Comparison of ENCODE assay signal across 26 mouse cellular contexts in genomic region chr14:28069826-28070225, GRCm38 (mm10).
"Had no signal": no experiment of that assay in that cellular context is flagged by ENCODE, and none has a peak within 500 bp of the region (broad histone marks: within the 10 kb centered on the region; RNA-seq: fewer than 3 reads in every experiment).

No protein-coding gene starts in this region.

- H3K4me1 ChIP-seq: heart, embryonic 10.5 days; heart, embryonic 12.5 days; intestine, embryonic 15.5 days; kidney, embryonic 15.5 days; limb, embryonic 15.5 days; liver, embryonic 13.5 days; liver, embryonic 15.5 days had no signal

- H3K9ac ChIP-seq: heart, embryonic 12.5 days; hindbrain, embryonic 12.5 days; hindbrain, embryonic 14.5 days; intestine, embryonic 15.5 days; kidney, embryonic 15.5 days; limb, embryonic 15.5 days; liver, embryonic 13.5 days; liver, embryonic 15.5 days had no signal

- H3K27ac ChIP-seq: gastrocnemius, adult 2 months; heart, embryonic 10.5 days; hindbrain, embryonic 10.5 days; hindbrain, embryonic 12.5 days; hindbrain, embryonic 14.5 days; intestine, embryonic 15.5 days; kidney, embryonic 15.5 days; kidney, postnatal 0 days; left cerebral cortex, adult 2 months; limb, embryonic 15.5 days; liver, embryonic 13.5 days; liver, embryonic 15.5 days had no signal

- DNase-seq: gastrocnemius, adult 2 months; gastrocnemius, postnatal 10 days; gastrocnemius, postnatal 25 days; heart, adult 18-20 months; heart, postnatal 10 days; heart, postnatal 4 days; kidney, adult 18-20 months; kidney, adult 8-10 months; kidney, postnatal 14 days; kidney, postnatal 36 days; layer of hippocampus, adult 9-11 months; liver, embryonic 13.5 days had no signal

- ATAC-seq: hindbrain, embryonic 16.5 days; inflammation-experienced regulatory T-cells, adult 6 months; intestine, embryonic 15.5 days; intestine, postnatal 0 days had no signal

- H3K4me2 ChIP-seq: heart, embryonic 12.5 days; hindbrain, embryonic 12.5 days; hindbrain, embryonic 14.5 days; intestine, embryonic 15.5 days; kidney, embryonic 15.5 days; limb, embryonic 15.5 days; liver, embryonic 13.5 days; liver, embryonic 15.5 days had no signal

- H3K4me3 ChIP-seq: gastrocnemius, adult 2 months; heart, embryonic 10.5 days; heart, embryonic 12.5 days; hindbrain, embryonic 10.5 days; hindbrain, embryonic 12.5 days; intestine, embryonic 15.5 days; kidney, embryonic 15.5 days; left cerebral cortex, adult 2 months; limb, embryonic 15.5 days; liver, embryonic 13.5 days; liver, embryonic 15.5 days had no signal

- H3K27me3 ChIP-seq: heart, embryonic 12.5 days; hindbrain, embryonic 12.5 days; intestine, embryonic 15.5 days; kidney, embryonic 15.5 days; limb, embryonic 15.5 days; liver, embryonic 13.5 days; liver, embryonic 15.5 days had no signal

- H3K9me3 ChIP-seq: heart, embryonic 10.5 days; heart, embryonic 12.5 days; hindbrain, embryonic 10.5 days; hindbrain, embryonic 12.5 days; intestine, embryonic 15.5 days; kidney, embryonic 15.5 days; limb, embryonic 15.5 days; liver, embryonic 13.5 days; liver, embryonic 15.5 days had no signal

- H3K36me3 ChIP-seq: heart, embryonic 10.5 days; heart, embryonic 12.5 days; hindbrain, embryonic 10.5 days; hindbrain, embryonic 12.5 days; intestine, embryonic 15.5 days; kidney, embryonic 15.5 days; limb, embryonic 15.5 days; liver, embryonic 13.5 days; liver, embryonic 15.5 days had no signal
